Mouse (Mus musculus): ENCODE data around the gene Rftn2.

- TF ChIP-seq CTCF (conservative IDR thresholded peaks at IDR 0.05; ENCODE audit: insufficient read depth, insufficient read length, low read depth, low read length) (no peak), POLR2A (IDR thresholded peaks at IDR 0.05; ENCODE audit: low read depth, low read length) (no peak)
Measured at GRCm38 (mm10) chr1:55239237-55239636, 12.7 kb upstream of the Rftn2 start.
